Mouse (Mus musculus) hindbrain, embryonic 10.5 days (tissue): ENCODE measurements around the gene Ugt1a9. TPM values are rescaled to one million over a fixed set of nuclear protein-coding genes. Genes with fewer than 3 reads are reported as not detected.

Experiments used
- DNase-seq: peaks from one replicate; pipeline ENCODE4 v3.0.0-alpha.2; 2017; ENCODE audit warnings: low spot score
- H3K27ac ChIP-seq: fragments of 300-500 bp; sonication (generic); 2 replicates; pipeline ENCODE4 v1.5.1; 2016; ENCODE audit warnings: mild to moderate bottlenecking, moderate library complexity
- H3K27me3 ChIP-seq: fragments of 300-500 bp; sonication (generic); 2 replicates; pipeline ENCODE4 v1.6.1; 2016; ENCODE audit warnings: mild to moderate bottlenecking; ENCODE audit not compliant: poor library complexity, insufficient read depth, severe bottlenecking
- H3K36me3 ChIP-seq: fragments of 300-500 bp; sonication (generic); 2 replicates; pipeline ENCODE4 v1.6.1; 2016; ENCODE audit warnings: mild to moderate bottlenecking, moderate library complexity
- H3K4me1 ChIP-seq: fragments of 300-500 bp; sonication (generic); replicated peaks from 2 replicates; pipeline ENCODE4 v1.6.1; 2016; ENCODE audit warnings: mild to moderate bottlenecking
- H3K4me3 ChIP-seq: fragments of 300-500 bp; sonication (generic); 2 replicates; pipeline ENCODE4 v1.5.1; 2016; ENCODE audit warnings: mild to moderate bottlenecking, moderate library complexity
- H3K9me3 ChIP-seq: fragments of 300-500 bp; sonication (generic); 2 replicates; pipeline ENCODE4 v1.6.1; 2016; ENCODE audit warnings: mild to moderate bottlenecking, moderate library complexity
- WGBS: fragments of 180-500 bp; shearing (Covaris S2); methylation state at CpG from one replicate; pipeline ENCODE4 v1.1.7; 2016; 5-methylcytosine and 5-hydroxymethylcytosine counted together
- polyA plus RNA-seq: library from polyadenylated mRNA; unstranded; fragments of >200 nt; fragmentation: Nextera tagmentation; extraction: Ambion mirVana; gene quantifications from 2 replicates; pipeline ENCODE4 v1.2.1, GENCODE M21; 2016

Ugt1a9 gene
- polyA plus RNA-seq, 1 experiment from 2014 or later = not detected

DNA sequence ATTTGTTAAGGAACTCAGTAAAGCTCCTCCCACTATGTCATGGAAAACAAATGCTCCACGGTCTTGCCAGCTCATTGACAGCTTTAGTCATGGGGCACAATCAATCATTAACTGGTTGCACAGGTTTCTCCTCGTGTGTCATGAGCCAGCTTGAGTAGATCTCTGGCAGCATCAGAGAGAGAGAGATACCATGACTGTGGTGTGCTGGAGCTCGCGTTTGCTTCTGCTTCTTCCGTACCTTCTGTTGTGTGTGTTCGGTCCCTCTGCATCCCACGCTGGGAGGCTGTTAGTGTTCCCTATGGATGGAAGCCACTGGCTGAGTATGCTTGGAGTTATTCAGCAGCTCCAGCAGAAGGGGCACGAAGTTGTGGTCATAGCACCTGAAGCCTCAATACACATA is 141.2 kb downstream of the Ugt1a9 start, which contains the start of gene Ugt1a1:
TSS of gene Ugt1a1 (plus strand) at position 148 of the 400 bp plus-strand sequence.
- Histone ChIP-seq H3K4me3 (no peak within 1 kb of the TSS), H3K27ac (no peak within 1 kb of the TSS), H3K9me3 (peaks cover 53% of the 10 kb centered on the region), H3K27me3 (peaks cover 7% of the 10 kb centered on the region; the same call in 1 of the 2 replicates), H3K36me3 (no peaks in the 10 kb centered on the region), H3K4me1 (no peaks in the 10 kb centered on the region)
- WGBS = 70% methylated on average over 8 of the region's 8 CpGs
- DNase-seq = peak; percentile 9

DNA sequence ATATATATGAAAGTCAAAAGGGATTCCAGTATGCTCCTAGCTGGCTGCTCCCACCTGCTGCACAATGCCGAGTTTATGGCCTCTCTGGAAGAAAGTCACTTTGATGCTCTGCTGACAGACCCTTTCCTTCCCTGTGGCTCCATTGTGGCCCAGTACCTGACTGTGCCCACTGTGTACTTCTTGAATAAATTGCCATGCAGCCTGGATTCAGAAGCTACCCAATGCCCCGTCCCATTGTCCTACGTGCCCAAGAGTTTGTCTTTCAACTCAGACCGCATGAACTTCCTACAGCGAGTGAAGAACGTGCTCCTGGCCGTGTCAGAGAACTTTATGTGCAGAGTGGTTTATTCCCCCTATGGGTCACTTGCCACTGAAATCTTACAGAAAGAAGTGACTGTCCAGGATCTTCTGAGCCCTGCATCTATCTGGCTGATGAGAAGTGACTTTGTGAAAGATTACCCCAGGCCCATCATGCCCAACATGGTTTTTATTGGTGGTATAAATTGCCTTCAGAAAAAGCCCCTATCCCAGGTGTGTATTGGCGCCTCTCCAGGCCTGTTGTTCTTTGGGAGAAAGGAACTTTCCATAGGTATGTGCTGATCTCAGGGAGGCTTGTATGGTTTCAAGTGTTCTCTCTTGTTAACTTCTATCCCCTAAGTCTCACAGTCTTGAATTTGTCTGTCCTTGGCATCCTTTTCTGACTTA is 141.9 kb downstream of the Ugt1a9 start:
- Histone ChIP-seq H3K4me1 (no peaks in the 10 kb centered on the region), H3K4me3 (no peak overlapping the region), H3K9me3 (peaks cover 53% of the 10 kb centered on the region), H3K27ac (no peak overlapping the region), H3K36me3 (no peaks in the 10 kb centered on the region), H3K27me3 (no peaks in the 10 kb centered on the region)
- peak; percentile 5 for DNase-seq
- 64% methylated on average over 8 of the region's 8 CpGs for WGBS

DNA sequence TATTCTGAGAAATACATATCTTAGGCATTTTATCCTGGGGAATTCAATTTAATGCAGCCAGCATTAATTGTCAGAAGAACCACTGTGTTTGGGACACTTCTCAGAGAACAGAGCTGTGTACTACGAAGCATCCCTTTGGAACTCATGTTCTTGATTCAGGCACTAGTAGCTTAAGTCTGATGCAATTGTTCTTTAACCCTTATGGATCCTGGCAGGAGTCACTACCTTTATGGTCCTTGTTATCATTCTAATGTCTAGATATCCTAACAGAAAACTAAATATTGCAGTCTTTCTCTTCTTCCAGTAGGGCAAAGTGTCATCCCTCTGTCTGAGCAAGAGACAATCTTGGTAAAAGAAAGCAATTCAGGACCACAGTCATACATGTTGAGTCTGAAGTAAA is 142.5 kb downstream of the Ugt1a9 start:
- 84% methylated on average over 1 of the region's 1 CpGs for WGBS
- no peak overlapping the region for H3K4me3 ChIP-seq
- H3K9me3 ChIP-seq = peaks cover 53% of the 10 kb centered on the region
- no peak for DNase-seq
- H3K27ac ChIP-seq = no peak overlapping the region
- no peaks in the 10 kb centered on the region for H3K4me1 ChIP-seq
- H3K36me3 ChIP-seq = no peaks in the 10 kb centered on the region
- H3K27me3 ChIP-seq = no peaks in the 10 kb centered on the region

DNA sequence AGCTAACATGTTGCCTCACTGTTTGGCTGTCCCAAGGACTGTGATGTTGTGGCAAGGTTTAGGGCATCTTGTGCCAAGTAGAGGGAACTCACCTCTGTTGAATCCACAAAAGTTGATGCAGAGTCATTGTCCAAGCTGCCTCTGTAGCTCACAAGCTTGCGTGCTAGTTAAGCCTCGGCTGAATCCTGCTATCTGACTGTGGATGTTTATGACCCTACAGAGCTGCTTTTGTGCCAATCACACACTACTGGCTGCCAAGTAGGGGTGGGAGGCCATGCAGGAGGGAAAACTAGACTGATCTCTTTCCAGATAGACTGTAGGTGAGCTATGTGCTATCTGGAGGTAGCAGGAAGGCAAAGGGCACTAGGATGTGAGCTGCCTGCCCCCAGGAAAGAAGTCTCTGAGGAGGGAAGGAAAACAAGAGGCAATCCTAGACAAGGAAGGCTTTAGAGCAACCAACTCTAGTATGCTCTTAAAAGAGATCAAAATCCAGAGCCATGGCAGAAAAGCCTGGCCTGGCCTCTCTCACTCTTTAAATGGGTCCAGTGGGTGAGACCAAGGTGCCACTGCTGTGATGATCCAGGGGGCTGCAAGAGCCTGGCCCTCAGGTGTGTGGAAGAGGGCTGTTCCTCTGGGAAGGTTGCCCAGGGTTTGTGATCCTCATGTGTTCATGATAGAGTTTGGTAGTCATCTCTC is 143.3 kb downstream of the Ugt1a9 start:
- H3K4me3 ChIP-seq = no peak overlapping the region
- H3K9me3 ChIP-seq = peaks cover 53% of the 10 kb centered on the region
- H3K36me3 ChIP-seq = no peaks in the 10 kb centered on the region
- no peaks in the 10 kb centered on the region for H3K4me1 ChIP-seq
- peak; percentile 10 for DNase-seq
- 83% methylated on average over 2 of the region's 2 CpGs for WGBS
- H3K27me3 ChIP-seq = no peaks in the 10 kb centered on the region
- no peak overlapping the region for H3K27ac ChIP-seq

DNA sequence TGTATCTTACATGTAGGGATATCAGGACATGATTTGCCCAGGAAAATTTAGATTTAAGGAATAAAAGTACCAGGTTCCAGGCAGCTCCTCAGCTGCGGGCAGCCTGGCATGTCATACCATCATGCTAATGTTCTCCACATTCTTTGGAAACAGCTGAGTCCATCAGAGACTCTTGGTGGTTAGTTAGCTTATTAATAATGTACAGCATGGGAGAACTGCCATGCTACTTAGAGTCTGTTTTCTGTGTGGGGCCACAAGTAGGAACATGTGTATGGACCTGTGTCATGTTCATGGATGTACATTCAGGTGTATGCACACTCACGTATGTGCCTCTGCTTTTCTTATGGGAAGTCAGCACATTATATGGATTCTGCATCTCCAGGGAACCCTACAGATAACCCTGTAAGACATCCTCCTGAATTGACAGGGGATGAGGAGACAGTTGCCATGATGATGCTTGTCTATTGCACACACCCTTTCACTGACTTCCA is 143.9 kb downstream of the Ugt1a9 start:
- Histone ChIP-seq H3K4me3 (no peak overlapping the region), H3K27me3 (no peaks in the 10 kb centered on the region), H3K36me3 (no peaks in the 10 kb centered on the region), H3K4me1 (no peaks in the 10 kb centered on the region), H3K27ac (no peak overlapping the region), H3K9me3 (peaks cover 53% of the 10 kb centered on the region)
- WGBS = 81% methylated on average over 2 of the region's 2 CpGs
- no peak for DNase-seq

DNA sequence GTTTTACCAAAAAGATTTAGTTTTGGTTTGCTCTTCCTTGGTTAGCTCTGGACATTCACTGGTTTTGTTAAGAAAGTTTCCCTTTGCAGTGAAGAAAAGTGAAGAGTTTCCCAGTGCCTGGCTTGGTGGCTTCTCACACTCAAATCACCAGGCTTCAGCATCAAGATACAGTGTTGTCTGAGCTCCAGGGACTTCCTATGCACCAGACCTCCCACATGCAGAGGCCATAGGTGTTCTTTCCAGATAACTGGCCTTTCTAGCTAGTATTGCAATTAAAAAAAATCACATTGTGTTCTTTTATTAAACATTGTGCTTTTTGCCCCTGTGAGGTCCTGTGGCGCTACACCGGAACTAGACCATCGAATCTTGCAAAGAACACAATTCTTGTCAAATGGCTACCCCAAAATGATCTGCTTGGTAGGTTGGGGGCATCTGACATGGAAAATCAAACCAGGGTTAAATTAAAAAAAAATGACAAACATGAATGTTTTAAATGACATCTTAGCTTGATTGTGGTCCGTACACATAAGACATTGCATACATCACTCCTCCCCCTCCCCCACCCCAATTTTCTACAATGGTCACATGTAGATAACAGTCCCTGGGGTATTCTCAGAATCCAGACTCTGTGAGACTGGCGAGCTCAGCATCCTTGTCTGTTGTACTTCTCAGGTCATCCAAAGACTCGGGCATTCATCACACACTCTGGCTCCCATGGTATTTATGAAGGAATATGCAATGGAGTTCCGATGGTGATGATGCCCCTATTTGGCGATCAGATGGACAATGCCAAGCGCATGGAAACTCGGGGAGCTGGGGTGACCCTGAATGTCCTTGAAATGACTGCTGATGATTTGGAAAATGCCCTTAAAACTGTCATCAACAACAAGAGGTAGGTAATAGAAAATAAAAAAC is 145.1 kb downstream of the Ugt1a9 start:
- Histone ChIP-seq H3K36me3 (no peaks in the 10 kb centered on the region), H3K27me3 (no peaks in the 10 kb centered on the region), H3K4me1 (no peaks in the 10 kb centered on the region), H3K4me3 (no peak overlapping the region), H3K27ac (no peak overlapping the region), H3K9me3 (peaks cover 50% of the 10 kb centered on the region)
- DNase-seq = no peak
- WGBS = 71% methylated on average over 10 of the region's 10 CpGs

DNA sequence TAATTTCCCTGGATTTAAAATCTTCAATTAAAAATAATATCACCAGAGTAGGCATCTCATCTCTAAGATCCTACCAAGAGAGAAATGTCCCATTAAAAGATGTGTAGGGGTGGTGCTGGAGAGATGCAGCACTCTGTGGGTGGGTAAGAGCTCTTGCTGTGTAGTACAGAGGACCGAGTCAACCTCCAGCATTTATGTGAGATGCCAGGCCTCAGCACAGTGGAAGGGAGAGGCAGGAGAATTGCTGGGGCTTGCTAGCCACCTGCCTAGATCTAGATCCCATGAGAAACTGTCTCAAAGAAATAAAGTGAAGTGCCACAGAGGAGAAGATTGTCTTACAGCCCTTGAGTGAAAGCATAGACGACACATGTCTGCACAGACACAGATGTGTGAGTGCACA is 146.0 kb downstream of the Ugt1a9 start:
- 61% methylated on average over 2 of the region's 2 CpGs for WGBS
- peak; percentile 9 for DNase-seq
- Histone ChIP-seq H3K9me3 (peaks cover 47% of the 10 kb centered on the region), H3K4me3 (no peak overlapping the region), H3K36me3 (no peaks in the 10 kb centered on the region), H3K27me3 (no peaks in the 10 kb centered on the region), H3K27ac (no peak overlapping the region), H3K4me1 (no peaks in the 10 kb centered on the region)

DNA sequence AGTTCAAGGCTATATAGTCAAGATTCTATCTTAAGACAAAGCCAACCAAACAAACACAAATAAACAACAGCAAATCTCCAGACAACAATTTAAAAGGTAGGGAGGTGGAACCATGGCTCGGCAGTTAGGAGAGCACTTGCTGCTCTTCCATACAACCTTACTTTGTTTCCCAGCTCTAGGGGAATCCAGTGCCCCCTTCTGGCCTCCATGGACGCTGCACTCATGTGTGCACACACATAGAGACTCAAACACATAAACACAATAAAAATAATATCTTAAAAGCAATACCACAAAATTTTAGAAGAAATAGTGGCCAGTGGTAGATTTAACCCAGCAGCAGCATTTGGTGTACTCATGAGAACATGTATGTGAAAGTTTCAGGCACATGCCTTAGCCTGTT is 146.5 kb downstream of the Ugt1a9 start:
- no peaks in the 10 kb centered on the region for H3K27me3 ChIP-seq
- no peaks in the 10 kb centered on the region for H3K36me3 ChIP-seq
- H3K27ac ChIP-seq = no peak overlapping the region
- no peak for DNase-seq
- H3K9me3 ChIP-seq = peaks cover 41% of the 10 kb centered on the region
- 66% methylated on average over 2 of the region's 2 CpGs for WGBS
- H3K4me3 ChIP-seq = no peak overlapping the region
- no peaks in the 10 kb centered on the region for H3K4me1 ChIP-seq

DNA sequence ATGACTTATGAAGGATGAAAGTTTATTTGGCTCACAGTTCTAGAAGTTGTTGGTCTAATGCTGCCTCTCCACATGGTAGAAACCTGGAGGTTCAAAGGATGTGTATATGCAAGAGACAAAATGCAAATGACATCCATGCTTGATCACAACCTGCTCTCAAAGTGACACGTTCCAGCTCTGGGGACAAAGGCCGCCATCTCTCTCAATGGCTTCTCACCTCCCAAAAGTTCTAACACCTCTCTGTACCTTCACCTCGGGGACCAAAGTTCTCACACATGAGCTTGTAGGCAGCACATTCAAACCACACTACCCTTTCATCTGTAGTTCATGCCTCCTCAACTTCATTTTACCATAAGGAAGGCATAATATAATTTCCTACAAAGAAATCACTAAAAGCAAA is 147.0 kb downstream of the Ugt1a9 start:
- no peak for DNase-seq
- WGBS = 43% methylated on average over 3 of the region's 3 CpGs
- H3K27me3 ChIP-seq = no peaks in the 10 kb centered on the region
- no peak overlapping the region for H3K27ac ChIP-seq
- peaks cover 37% of the 10 kb centered on the region for H3K9me3 ChIP-seq
- no peak overlapping the region for H3K4me3 ChIP-seq
- H3K4me1 ChIP-seq = no peaks in the 10 kb centered on the region
- no peaks in the 10 kb centered on the region for H3K36me3 ChIP-seq

DNA sequence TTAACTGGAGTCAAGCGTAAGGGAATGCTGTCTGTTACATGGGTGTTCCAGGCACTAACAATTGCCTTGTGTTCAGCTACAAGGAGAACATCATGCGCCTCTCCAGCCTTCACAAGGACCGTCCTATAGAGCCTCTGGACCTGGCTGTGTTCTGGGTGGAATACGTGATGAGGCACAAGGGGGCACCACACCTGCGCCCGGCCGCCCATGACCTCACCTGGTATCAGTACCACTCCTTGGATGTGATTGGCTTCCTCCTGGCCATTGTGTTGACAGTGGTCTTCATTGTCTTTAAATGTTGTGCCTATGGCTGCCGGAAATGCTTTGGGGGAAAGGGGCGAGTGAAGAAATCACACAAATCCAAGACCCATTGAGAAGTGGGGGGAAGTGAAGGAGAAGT is 147.5 kb downstream of the Ugt1a9 start:
- DNase-seq = peak; percentile 20
- Histone ChIP-seq H3K4me3 (no peak overlapping the region), H3K4me1 (no peaks in the 10 kb centered on the region), H3K27me3 (no peaks in the 10 kb centered on the region), H3K27ac (no peak overlapping the region), H3K36me3 (no peaks in the 10 kb centered on the region), H3K9me3 (peaks cover 32% of the 10 kb centered on the region)
- 75% methylated on average over 9 of the region's 9 CpGs for WGBS

DNA sequence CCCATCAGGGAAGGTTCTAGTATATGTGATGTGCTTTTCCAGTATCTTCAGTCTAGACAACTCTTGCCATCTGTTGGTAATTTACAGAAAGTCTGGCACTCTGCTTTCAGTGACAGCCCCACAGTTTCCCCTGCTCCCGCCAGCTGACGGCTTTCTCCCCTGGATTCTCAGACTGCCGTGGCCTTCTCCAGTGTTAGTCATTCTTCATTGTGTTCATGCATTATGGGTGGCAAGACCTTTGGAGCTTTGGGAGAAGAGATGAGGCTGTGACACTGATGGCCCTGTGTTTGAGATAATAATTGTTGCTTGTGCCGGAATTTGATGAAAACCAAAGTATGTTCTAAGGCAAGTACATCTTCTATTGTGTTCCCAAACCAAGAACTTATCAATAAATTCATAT is 148.0 kb downstream of the Ugt1a9 start:
- 49% methylated on average over 4 of the region's 4 CpGs for WGBS
- Histone ChIP-seq H3K4me1 (no peaks in the 10 kb centered on the region), H3K27me3 (no peaks in the 10 kb centered on the region), H3K4me3 (no peak overlapping the region), H3K9me3 (peaks cover 27% of the 10 kb centered on the region), H3K27ac (no peak overlapping the region), H3K36me3 (no peaks in the 10 kb centered on the region)
- no peak for DNase-seq

DNA sequence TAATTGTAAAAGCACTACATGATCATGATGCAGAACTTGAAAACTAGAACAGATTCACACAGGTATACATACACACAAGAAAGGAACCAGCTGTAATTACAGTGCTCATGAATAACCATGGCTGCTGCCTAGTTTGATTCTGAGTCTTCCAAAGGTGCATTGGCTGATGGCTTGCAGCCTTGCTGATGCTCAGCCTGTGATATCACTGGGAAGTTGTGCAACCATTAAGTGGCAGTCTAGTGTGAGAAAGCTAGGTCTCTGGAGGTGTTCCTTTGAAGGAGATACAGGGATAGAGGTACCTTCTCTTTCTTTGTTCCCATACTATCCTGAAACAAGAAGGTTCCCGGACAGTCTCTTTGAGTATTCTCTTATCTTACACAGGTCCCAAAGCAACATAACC is 148.5 kb downstream of the Ugt1a9 start:
- Histone ChIP-seq H3K4me1 (no peaks in the 10 kb centered on the region), H3K9me3 (peaks cover 22% of the 10 kb centered on the region), H3K27ac (no peak overlapping the region), H3K4me3 (no peak overlapping the region), H3K27me3 (no peaks in the 10 kb centered on the region), H3K36me3 (no peaks in the 10 kb centered on the region)
- no peak for DNase-seq
- 20% methylated on average over 1 of the region's 1 CpGs for WGBS

DNA sequence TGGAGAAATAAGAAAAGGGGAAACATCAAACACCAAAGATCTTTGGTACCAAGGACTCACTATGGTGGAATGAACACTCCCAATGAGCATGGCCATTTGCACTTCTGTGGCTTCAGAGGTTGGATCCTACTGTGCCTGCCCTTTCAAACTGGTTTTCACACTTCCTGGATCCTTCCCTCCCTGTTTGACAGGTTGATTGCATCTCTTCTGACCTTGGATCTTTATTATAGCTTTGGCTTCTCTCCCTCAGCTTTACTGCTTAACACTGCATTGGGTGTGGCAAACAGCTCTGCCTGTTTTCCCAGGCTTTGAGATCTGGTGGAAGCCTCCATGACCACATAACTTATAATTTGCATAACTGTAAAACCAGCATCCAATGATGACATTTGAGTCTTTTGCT is 149.7 kb downstream of the Ugt1a9 start:
- Histone ChIP-seq H3K27ac (no peak overlapping the region), H3K4me3 (no peak overlapping the region), H3K36me3 (no peaks in the 10 kb centered on the region), H3K4me1 (no peaks in the 10 kb centered on the region), H3K27me3 (no peaks in the 10 kb centered on the region), H3K9me3 (peaks cover 10% of the 10 kb centered on the region)
- no peak for DNase-seq
